Mouse (Mus musculus): ENCODE measurements around the gene Mrgpra2b.
"Not testable (repeated sequence)": the region's sequence is repeated elsewhere in the genome, so short reads cannot be mapped to it uniquely, and the experiment has no call there.

Mrgpra2b gene

GRCm38 (mm10) chr7:47528762-47529161 lies at the start of gene Mrgpra2b:
TSS of gene Mrgpra2b (minus strand) at chr7:47528862.
- no peak for DNase-seq (ENCODE audit: low spot score)

DNA sequence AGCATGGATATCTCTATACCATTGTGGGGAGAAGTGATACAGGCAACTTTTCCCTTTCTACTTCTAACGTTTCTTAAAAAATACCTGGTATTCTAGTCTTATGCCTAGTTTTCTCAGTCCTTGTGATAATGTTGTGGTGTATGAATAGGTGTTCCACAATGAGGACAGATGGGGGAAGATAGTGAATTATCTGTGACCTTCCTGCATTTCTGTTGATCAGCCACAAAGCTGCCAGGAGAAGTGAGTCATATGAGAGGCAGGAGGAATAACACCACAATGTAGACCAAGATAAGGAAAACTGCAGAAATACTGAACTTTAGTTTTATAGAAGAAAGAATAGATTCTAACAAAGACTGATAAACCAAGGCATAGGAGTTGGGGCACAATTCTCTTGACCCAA lies 12.3 kb downstream of the Mrgpra2b start:
- no peak for DNase-seq (ENCODE audit: low spot score)

DNA sequence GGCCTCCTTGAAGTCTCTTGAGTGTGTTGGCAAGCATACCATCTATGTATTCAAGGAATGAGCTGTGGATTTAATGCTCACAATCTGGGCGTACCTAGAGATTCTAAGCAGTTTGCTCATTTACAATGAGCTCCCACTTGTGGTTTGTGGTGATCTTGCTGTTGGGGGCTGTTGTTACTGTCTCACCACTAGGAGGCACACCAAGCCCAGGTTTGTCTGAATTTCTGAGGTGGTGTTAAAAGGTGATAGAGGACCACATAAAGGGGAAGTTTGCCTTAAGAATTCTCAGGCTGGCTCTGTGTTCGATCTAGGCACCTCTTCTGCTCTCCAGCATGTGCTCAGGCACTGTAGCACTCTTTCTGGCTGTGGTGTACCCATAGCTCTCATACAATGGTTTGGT lies 13.6 kb downstream of the Mrgpra2b start:
- DNase-seq (ENCODE audit: low spot score) = no peak

DNA sequence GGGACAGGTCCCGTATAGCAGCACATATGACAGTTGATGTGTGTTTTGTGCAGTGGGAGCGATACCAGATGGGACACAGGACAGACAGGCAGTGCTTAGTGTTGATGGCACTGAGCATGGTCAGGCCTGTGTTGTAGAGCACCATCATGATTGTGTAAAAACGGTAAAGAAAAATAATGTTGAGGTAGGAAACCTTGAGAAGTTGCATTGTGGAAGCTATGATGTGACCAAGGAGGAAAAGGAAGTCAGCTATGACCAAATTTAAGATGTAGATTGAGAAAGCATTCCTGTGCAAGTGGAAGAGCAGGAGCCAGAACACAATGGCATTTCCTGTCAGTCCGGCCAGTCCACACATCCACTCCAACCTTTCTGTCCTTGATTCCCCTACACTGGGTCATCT lies 25.7 kb downstream of the Mrgpra2b start:
- DNase-seq (ENCODE audit: low spot score) = no peak

DNA sequence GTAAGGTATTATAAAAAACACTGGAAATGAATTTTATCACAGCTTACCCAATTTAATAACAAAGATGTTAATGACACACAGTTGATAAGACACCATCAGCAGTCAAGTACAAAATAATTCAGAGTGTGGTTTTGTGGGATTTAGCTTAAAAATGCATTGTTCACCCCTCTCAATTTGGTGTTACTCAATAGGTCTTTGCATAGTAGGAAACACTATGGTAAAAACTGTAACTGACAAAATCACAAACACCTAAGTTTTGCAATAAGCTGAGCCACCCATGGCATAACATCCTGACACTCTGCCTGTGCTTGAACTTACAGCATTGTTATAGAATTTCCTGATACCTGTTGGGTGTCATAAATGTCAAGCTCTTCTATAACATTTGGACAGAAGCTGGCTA lies 37.4 kb downstream of the Mrgpra2b start:
- not testable (repeated sequence) for DNase-seq (ENCODE audit: low spot score)

- not testable (repeated sequence) for DNase-seq (ENCODE audit: low spot score)
Measured at GRCm38 (mm10) chr7:47489438-47489837, 39.2 kb downstream of the Mrgpra2b start.

DNA sequence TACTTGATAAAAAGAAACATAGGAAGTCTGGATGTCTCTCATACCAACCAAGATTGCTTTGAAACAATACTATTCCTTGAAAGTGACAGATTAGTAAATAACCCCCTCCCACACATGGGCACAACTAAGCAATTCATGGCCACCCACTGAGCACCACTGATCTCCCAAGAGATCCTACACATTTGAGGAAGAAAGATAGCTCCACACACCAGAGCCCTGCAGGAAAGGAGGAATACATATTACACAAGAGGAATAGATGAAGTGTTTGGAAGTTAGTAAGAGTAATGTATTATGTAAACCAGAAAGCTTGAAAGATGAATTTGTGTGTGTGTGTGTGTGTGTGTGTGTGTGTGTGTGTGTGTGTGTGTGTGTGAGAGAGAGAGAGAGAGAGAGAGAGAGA lies 45.5 kb downstream of the Mrgpra2b start:
- DNase-seq (ENCODE audit: low spot score) = not testable (repeated sequence)

- DNase-seq (ENCODE audit: low spot score) = not testable (repeated sequence)
Measured at GRCm38 (mm10) chr7:47473904-47474303, 54.8 kb downstream of the Mrgpra2b start.

DNA sequence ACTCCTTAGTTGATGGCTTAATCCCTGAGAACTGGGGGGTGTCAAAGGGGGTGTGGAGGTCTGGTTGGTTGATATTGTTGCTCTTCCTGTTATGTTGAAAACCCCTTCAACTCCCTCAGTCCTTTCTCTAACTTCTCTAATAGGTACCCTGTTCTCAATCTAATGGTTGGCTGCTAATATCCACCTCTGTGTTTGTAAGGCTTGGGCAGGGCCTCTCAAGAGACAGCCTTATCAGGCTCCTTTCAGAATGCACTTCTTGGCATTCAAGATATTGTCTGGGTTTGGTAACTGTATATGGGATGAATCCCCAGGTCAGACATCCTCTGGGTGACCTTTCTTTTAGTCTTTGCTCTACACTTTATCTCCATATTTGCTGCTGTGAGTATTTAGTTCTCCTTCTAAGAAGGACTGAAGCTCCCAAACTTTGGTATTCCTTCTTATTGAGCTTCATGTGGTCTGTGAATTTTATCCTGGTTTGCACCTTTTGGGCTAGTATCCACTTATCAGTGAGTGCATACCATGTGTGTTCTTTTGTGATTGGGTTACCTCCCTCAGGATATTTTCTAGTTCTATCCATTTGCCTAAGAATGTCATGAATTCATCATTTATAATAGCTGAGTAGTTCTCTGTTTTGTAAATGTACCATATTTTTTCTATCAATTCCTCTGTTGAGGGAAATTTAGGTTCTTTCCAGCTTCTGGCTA lies 63.2 kb downstream of the Mrgpra2b start:
- DNase-seq (ENCODE audit: low spot score) = not testable (repeated sequence)

DNA sequence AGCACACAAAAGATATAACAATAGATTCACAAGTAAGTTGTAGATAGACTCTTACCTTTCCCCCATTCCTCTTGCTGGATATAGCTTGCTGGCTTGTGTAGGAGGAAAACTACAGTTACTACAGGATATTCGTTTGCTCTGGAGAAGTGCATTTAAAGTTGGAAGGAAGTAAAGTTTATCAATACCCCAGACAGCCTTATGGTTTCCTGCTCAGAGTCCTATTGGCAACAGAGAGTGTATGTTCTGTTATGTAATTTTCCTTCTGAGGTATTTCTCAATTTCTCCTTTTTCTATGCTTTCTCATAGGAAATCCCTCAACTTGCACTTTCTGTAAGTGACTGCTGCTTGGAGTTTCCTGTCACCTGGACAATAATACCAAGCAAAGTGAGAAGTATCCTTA lies 76.6 kb downstream of the Mrgpra2b start, which contains the start of gene Mrgpra2a:
Mrgpra2a (minus strand) TSS at position 125 of the 400 bp plus-strand sequence.
- DNase-seq (ENCODE audit: low spot score) = not testable (repeated sequence)

GRCm38 (mm10) chr7:47445729-47446128 lies 82.9 kb downstream of the Mrgpra2b start:
- DNase-seq (ENCODE audit: low spot score) = not testable (repeated sequence)

GRCm38 (mm10) chr7:47436463-47436862 lies 92.2 kb downstream of the Mrgpra2b start:
- DNase-seq (ENCODE audit: low spot score) = not testable (repeated sequence)

DNA sequence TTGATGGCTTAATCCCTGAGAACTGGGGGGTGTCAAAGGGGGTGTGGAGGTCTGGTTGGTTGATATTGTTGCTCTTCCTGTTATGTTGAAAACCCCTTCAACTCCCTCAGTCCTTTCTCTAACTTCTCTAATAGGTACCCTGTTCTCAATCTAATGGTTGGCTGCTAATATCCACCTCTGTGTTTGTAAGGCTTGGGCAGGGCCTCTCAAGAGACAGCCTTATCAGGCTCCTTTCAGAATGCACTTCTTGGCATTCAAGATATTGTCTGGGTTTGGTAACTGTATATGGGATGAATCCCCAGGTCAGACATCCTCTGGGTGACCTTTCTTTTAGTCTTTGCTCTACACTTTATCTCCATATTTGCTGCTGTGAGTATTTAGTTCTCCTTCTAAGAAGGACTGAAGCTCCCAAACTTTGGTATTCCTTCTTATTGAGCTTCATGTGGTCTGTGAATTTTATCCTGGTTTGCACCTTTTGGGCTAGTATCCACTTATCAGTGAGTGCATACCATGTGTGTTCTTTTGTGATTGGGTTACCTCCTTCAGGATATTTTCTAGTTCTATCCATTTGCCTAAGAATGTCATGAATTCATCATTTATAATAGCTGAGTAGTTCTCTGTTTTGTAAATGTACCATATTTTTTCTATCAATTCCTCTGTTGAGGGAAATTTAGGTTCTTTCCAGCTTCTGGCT lies 100.7 kb downstream of the Mrgpra2b start:
- not testable (repeated sequence) for DNase-seq (ENCODE audit: low spot score)
